Mouse (Mus musculus): ENCODE data around the gene Sh3rf1. TPM values are rescaled to one million over a fixed set of nuclear protein-coding genes. Genes with fewer than 3 reads are reported as not detected.

Gene Sh3rf1
- polyA plus RNA-seq, 1 experiment from 2014 or later: 22.5 TPM

DNA sequence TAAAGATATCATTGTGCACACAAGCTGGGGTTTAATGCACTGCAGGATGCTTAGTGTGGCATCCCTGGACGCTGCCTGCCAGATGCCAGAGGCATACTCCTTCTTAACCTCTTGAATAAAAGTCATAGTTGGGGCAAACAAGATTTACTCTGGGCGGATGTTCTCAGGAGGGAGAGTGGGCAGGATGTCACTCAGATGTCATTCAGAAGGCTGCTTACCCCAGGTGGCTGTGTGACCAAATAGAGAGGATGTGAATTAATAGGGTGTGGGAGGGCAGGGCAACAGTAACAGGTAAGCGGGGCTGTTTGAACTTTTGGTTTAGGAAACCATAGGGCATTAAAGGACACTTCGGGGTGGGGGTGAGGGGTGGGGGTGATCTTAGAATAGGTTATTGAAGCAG lies 37.7 kb downstream of the Sh3rf1 start:
- H3K27ac ChIP-seq (ENCODE audit: low read depth): no peak overlapping the region
- TF ChIP-seq CTCF (IDR thresholded peaks at IDR 0.05; ENCODE audit: low read depth): no peak
- no peak overlapping the region for H3K4me3 ChIP-seq (ENCODE audit: low read depth, low read length)
- H3K9me3 ChIP-seq (ENCODE audit: low read depth, low read length): no peaks in the 10 kb centered on the region
- no peak overlapping the region for H3K4me2 ChIP-seq
- H3K27me3 ChIP-seq (ENCODE audit: insufficient read depth, low read length): no peaks in the 10 kb centered on the region
- ATAC-seq (ENCODE audit: insufficient read depth) (no peak), DNase-seq (no peak)
- peaks cover 20% of the 10 kb centered on the region for H3K4me1 ChIP-seq (ENCODE audit: insufficient read depth)
- H3K36me3 ChIP-seq (ENCODE audit: insufficient read depth): no peaks in the 10 kb centered on the region
- H3K9ac ChIP-seq: no peak overlapping the region
- WGBS: 50% methylated on average over 4 of the region's 4 CpGs

DNA sequence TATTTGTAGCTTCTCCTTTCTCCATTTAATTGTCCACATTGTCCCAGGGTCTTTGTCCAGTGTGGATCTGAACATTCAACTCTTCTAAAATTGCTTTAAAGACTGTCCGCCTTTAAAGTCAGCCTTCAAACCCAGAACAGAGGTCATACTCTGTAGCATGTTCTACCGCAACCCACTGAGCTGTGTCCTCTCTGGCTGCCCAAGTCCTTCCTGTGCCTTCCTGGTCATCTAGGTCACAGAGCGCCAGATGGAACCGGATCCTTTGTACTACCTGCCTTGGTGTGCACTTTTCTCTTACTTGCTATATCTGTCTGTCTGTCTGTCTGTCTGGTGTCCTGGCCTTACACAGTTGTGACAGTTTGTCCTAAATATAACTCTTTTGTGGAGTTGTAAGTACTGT lies 40.0 kb downstream of the Sh3rf1 start:
- no peak for DNase-seq
- Histone ChIP-seq H3K27ac (ENCODE audit: low read depth) (no peak overlapping the region), H3K4me2 (no peak overlapping the region), H3K4me3 (ENCODE audit: low read depth, low read length) (no peak overlapping the region), H3K9me3 (ENCODE audit: low read depth, low read length) (no peaks in the 10 kb centered on the region), H3K4me1 (ENCODE audit: insufficient read depth) (peaks cover 33% of the 10 kb centered on the region), H3K27me3 (ENCODE audit: insufficient read depth, low read length) (no peaks in the 10 kb centered on the region), H3K36me3 (ENCODE audit: insufficient read depth) (no peaks in the 10 kb centered on the region), H3K9ac (no peak overlapping the region)
- TF ChIP-seq CTCF (IDR thresholded peaks at IDR 0.05; ENCODE audit: low read depth): no peak
- WGBS: 92% methylated on average over 4 of the region's 4 CpGs
- ATAC-seq (ENCODE audit: insufficient read depth): no peak

DNA sequence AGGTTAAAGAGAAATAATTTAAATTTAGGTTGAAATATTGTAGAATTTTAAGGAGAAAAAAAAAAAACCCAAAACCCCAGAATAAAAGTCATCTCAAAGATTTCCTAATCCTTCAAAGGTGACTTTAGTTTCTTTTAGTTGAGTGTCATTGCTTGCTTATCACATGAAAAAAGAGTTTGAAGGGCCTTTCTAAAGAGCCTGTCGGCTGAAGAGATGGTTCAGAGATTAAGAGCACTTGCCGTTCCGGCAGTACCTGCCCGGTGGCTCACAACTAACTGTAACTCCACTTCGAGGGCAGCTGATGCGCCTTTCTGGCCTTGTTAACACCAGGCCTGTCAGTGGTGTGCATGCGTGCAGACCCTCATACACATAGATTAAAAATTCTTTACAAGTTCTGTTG lies 41.2 kb downstream of the Sh3rf1 start:
- Histone ChIP-seq H3K27ac (ENCODE audit: low read depth) (peak overlapping the region; percentile 51), H3K36me3 (ENCODE audit: insufficient read depth) (no peaks in the 10 kb centered on the region), H3K9me3 (ENCODE audit: low read depth, low read length) (no peaks in the 10 kb centered on the region), H3K9ac (no peak overlapping the region), H3K27me3 (ENCODE audit: insufficient read depth, low read length) (no peaks in the 10 kb centered on the region), H3K4me3 (ENCODE audit: low read depth, low read length) (no peak overlapping the region), H3K4me1 (ENCODE audit: insufficient read depth) (peaks cover 33% of the 10 kb centered on the region), H3K4me2 (peak overlapping the region; percentile 18; the same call in 1 of the 2 replicates)
- ATAC-seq (ENCODE audit: insufficient read depth): no peak
- 32% methylated on average over 7 of the region's 7 CpGs for WGBS
- no peak for TF ChIP-seq CTCF (IDR thresholded peaks at IDR 0.05; ENCODE audit: low read depth)
- peak; percentile 45 for DNase-seq

DNA sequence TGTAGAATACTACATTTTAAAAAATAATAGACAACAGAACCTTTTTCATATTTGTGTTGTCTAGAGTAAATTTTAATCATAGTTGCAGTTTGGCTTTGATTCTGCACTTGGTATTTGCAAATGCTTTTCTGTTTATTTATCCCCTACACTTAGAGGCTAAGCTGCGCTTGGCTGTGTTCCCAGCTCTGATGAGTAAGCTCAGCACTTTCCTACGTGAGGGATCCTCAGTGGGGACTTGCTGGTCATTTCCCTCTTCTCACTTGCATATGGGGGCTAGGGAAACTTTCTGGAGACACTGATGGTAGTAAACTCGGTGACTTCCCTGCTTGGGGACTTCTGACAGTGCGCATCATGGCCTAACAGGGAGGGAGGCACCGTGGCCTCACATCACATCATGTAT lies 41.7 kb downstream of the Sh3rf1 start:
- Histone ChIP-seq H3K4me3 (ENCODE audit: low read depth, low read length) (no peak overlapping the region), H3K4me1 (ENCODE audit: insufficient read depth) (peaks cover 28% of the 10 kb centered on the region), H3K9me3 (ENCODE audit: low read depth, low read length) (no peaks in the 10 kb centered on the region), H3K36me3 (ENCODE audit: insufficient read depth) (no peaks in the 10 kb centered on the region), H3K27ac (ENCODE audit: low read depth) (peak overlapping the region; percentile 51), H3K4me2 (no peak overlapping the region; the same call in 1 of the 2 replicates), H3K9ac (no peak overlapping the region), H3K27me3 (ENCODE audit: insufficient read depth, low read length) (no peaks in the 10 kb centered on the region)
- peak; percentile 96 for DNase-seq
- TF ChIP-seq CTCF (IDR thresholded peaks at IDR 0.05; ENCODE audit: low read depth): no peak
- peak; percentile 55; the same call in 1 of the 2 replicates for ATAC-seq (ENCODE audit: insufficient read depth)
- WGBS: 31% methylated on average over 5 of the region's 5 CpGs

DNA sequence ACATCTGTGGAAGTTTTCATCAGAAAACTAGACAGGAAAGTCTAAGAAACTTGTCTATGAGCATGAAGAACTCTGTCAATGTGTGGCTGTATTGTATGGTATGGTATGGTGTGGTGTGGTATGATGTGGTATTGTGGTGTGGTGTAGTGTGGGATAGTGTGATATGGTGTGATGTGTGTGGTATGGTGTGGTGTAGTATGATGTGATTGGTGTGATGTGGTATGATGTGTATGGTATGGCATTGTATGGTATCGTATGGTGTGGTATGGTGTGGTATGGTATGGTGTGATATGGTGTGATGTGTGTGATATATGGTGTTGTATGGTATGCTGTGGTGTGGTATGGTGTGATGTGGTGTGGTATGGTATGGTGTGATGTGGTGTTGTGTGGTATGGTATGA lies 43.4 kb downstream of the Sh3rf1 start:
- WGBS: 98% methylated on average over 1 of the region's 1 CpGs
- peak; percentile 44; the same call in 1 of the 2 replicates for ATAC-seq (ENCODE audit: insufficient read depth)
- no peak overlapping the region for H3K27ac ChIP-seq (ENCODE audit: low read depth)

DNA sequence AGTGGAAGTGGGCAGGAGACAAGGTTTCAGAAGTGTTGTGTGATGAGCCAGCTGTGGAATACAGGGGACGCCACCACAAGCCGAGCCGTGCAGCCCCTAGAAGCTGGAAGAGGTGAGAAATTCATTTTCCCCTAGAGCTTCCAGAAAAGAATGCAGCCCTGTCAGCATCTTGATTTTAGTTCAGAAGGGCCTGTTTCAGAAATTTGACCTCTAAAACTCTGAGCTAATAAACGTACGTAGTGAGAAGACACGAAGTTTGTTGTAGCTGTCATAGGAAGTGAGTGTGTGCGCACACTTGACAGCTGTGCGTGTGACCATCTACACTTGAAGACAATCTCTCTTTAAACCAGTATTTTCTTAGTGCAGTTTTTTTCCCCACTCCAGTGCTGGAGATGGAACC lies 44.0 kb downstream of the Sh3rf1 start:
- H3K36me3 ChIP-seq (ENCODE audit: insufficient read depth): no peaks in the 10 kb centered on the region
- DNase-seq (peak; percentile 68), ATAC-seq (ENCODE audit: insufficient read depth) (peak; percentile 43; the same call in 1 of the 2 replicates)
- 21% methylated on average over 8 of the region's 8 CpGs for WGBS
- H3K4me3 ChIP-seq (ENCODE audit: low read depth, low read length): no peak overlapping the region
- H3K9ac ChIP-seq: no peak overlapping the region
- H3K4me2 ChIP-seq: no peak overlapping the region
- no peaks in the 10 kb centered on the region for H3K9me3 ChIP-seq (ENCODE audit: low read depth, low read length)
- H3K27me3 ChIP-seq (ENCODE audit: insufficient read depth, low read length): no peaks in the 10 kb centered on the region
- TF ChIP-seq CTCF (IDR thresholded peaks at IDR 0.05; ENCODE audit: low read depth): no peak
- H3K4me1 ChIP-seq (ENCODE audit: insufficient read depth): peaks cover 28% of the 10 kb centered on the region
- H3K27ac ChIP-seq (ENCODE audit: low read depth): no peak overlapping the region; the same call in 1 of the 2 replicates

More for the DNA sequence above, 43.4 kb downstream of the Sh3rf1 start:
- peaks cover 28% of the 10 kb centered on the region for H3K4me1 ChIP-seq (ENCODE audit: insufficient read depth)
- H3K9ac ChIP-seq: no peak overlapping the region
- no peaks in the 10 kb centered on the region for H3K27me3 ChIP-seq (ENCODE audit: insufficient read depth, low read length)
- no peak for DNase-seq
- no peak overlapping the region for H3K4me3 ChIP-seq (ENCODE audit: low read depth, low read length)
- TF ChIP-seq CTCF (IDR thresholded peaks at IDR 0.05; ENCODE audit: low read depth): no peak
- H3K9me3 ChIP-seq (ENCODE audit: low read depth, low read length): no peaks in the 10 kb centered on the region
- no peak overlapping the region for H3K4me2 ChIP-seq
- no peaks in the 10 kb centered on the region for H3K36me3 ChIP-seq (ENCODE audit: insufficient read depth)

DNA sequence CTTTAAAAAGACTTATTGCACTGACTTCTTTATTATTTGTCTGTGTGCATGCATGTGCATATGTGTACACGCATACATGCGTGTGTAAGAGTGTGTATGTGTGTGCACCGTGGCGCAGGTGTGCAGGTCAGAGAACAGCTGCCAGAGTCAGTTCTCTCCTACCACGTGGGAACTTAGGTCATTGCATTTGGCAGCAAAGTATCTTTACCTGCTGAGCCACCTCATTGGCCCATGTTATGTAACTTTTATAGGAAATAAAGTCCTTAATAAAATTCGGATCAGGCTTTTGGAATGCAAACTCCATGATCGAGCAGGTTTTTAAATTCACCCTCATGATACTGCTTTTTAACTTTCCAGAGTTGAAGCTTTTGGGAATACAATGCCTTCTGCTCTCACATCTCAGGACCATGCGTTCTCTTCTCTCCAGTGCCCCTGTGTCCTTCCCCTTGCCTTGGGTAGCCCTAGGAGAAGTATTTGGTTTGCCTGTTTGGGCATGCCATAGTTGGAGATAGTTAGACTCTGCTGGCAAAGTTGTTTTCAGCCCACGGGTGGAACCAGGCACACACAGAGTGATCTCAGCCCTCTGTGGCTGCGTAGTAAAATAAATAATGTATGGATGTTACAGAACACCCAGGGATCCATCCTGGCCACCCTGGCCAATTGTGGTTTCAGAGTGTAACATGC lies 44.7 kb downstream of the Sh3rf1 start:
- Histone ChIP-seq H3K4me3 (ENCODE audit: low read depth, low read length) (no peak overlapping the region), H3K27me3 (ENCODE audit: insufficient read depth, low read length) (no peaks in the 10 kb centered on the region), H3K4me1 (ENCODE audit: insufficient read depth) (peaks cover 32% of the 10 kb centered on the region), H3K9me3 (ENCODE audit: low read depth, low read length) (no peaks in the 10 kb centered on the region), H3K36me3 (ENCODE audit: insufficient read depth) (no peaks in the 10 kb centered on the region), H3K27ac (ENCODE audit: low read depth) (no peak overlapping the region; the same call in 1 of the 2 replicates), H3K4me2 (no peak overlapping the region), H3K9ac (no peak overlapping the region)
- 73% methylated on average over 10 of the region's 10 CpGs for WGBS
- DNase-seq (no peak), ATAC-seq (ENCODE audit: insufficient read depth) (no peak)
- no peak for TF ChIP-seq CTCF (IDR thresholded peaks at IDR 0.05; ENCODE audit: low read depth)

Measured in lung, embryonic 14.5 days (tissue).